Mouse (Mus musculus): ENCODE data around the gene Nit2.

DNA sequence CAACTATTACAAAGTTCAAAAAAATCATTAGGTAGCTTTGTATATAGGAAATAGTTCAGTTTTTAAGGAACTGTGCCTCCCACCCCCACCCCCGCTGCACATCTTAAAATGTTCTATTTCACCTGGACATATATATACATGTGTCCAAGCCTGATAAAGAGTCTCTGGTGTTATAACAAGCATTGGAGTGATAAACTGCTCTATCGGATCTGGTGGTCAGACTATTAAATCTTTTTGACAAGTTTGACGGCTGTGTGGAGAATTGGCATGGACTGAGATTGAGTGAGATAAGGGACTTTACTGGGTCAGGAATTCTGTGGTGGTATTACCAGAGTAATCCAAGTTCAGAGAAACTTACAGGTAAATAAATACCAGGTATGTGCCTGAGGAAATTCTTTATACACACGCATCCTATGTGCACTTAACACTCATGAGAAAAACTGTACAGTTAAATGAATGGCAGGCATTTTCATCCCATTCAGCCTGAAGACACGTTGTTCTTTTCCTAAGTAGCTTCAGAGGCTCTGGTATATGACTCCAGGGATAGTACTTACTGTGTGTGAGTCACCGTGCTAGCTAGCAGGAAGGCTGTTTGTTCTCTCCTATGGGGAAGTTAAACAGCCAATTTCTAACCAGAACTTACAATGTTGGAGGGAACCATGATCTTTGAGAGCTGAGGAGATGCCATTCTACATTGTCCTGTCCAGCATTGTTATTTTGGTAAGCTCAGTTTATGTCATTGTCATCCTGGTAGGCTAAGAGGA lies 44.3 kb downstream of the Nit2 start:
- no peak for TF ChIP-seq POLR2A (IDR thresholded peaks at IDR 0.05; ENCODE audit: low read depth, low read length)
- TF ChIP-seq CTCF (IDR thresholded peaks at IDR 0.05; ENCODE audit: extremely low read depth, insufficient read length, insufficient replicate concordance, low read depth, low read length) = no peak
